Mouse (Mus musculus) gastrocnemius, postnatal 25 days (tissue): ENCODE data around the gene 7530416G11Rik. TPM values are rescaled to one million over a fixed set of nuclear protein-coding genes. Genes with fewer than 3 reads are reported as not detected.

Experiments used
- DNase-seq: peaks from one replicate; pipeline ENCODE4 v3.0.0; 2022
- long read RNA-seq, 2 experiments: library from polyadenylated mRNA; stranded (forward); transcript quantifications; one replicate each; pipeline ENCODE4 v2.0.0; 2021
- total RNA-seq, 2 experiments: library from RNA; stranded (reverse); gene quantifications; 1 replicate in 1 of 2; 2 replicates in 1 of 2; pipeline ENCODE4 v1.2.3; 2021

Gene 7530416G11Rik
- not detected for total RNA-seq
- long read RNA-seq, experiment 1, result 0 reads
- long read RNA-seq, experiment 2, result 0 reads

- no peak for DNase-seq
Observed at GRCm38 (mm10) chr15:85503127-85503526, at the start of gene 7530416G11Rik. TSS of gene 7530416G11Rik (minus strand) at chr15:85503227.

GRCm38 (mm10) chr15:85546500-85546899 is 43.5 kb upstream of the 7530416G11Rik start:
- no peak for DNase-seq

GRCm38 (mm10) chr15:85545369-85545768 is 42.3 kb upstream of the 7530416G11Rik start:
- no peak for DNase-seq

- no peak for DNase-seq
Observed at GRCm38 (mm10) chr15:85538170-85538569, 35.1 kb upstream of the 7530416G11Rik start.

- no peak for DNase-seq
Observed at GRCm38 (mm10) chr15:85537151-85537550, 34.1 kb upstream of the 7530416G11Rik start.

- no peak for DNase-seq
Observed at GRCm38 (mm10) chr15:85534646-85535045, 31.6 kb upstream of the 7530416G11Rik start.

DNA sequence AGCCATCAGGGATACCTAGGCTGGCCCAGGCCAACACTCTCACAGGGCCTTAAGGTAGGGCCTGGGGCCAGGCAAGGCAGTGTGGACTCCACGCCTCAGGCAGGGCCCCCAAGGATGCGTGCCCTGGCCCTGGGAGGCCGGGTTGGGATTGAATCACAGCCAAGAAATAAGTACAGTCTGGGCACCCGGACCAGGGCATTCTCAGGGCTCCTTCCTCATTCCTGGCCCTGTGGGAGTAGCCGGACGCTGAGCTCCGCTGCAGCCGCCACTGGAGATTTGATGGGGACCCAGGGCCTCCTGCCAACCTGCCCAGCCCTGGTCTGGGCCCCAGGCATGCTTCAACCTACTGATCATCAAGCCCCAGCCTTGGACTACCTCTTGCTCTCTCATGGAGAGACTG is 31.2 kb upstream of the 7530416G11Rik start:
- DNase-seq, result no peak

DNA sequence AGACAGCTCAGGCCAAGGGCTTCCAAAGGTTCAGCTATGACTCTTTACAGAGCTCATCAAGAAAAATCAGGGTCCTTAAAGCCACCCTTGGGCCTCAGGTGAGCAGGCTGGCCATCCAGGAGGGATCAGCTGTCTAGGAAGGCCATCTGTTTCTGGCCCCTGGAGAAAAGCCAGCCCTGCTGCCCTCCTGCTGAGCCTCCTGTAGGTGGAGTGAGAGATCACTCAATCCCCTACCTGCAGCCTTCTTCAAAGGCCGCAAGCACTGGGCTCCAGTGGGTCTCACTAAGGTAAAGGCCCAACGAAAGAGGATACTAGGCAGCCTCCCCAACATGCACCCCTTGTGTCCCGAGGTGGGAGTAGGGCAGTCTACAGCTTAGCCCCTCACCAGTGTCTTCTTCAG is 29.0 kb upstream of the 7530416G11Rik start:
- no peak for DNase-seq

DNA sequence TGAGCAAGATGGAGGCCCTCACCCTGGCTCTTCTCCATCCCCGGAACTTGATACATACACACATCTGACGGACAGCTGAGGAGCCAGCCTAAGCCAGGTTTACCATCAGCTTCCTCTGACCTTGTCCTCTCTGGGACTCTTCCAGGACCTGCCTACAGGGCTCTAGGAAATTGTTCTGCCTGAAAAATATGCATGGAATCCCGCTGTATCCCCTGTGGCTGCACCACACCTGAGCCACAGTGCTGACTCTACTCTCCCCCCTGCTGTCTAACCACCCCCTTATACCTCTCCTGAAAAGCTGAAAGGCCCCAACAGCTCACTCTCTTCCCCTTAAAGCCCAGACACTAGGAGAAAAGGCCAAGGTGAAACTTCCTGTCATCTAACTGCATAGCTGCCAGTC is 26.9 kb upstream of the 7530416G11Rik start:
- DNase-seq, result no peak

GRCm38 (mm10) chr15:85524404-85524950 is 21.4 kb upstream of the 7530416G11Rik start:
- DNase-seq, result no peak

GRCm38 (mm10) chr15:85523173-85523991 is 20.4 kb upstream of the 7530416G11Rik start:
- DNase-seq, result peak; percentile 63

DNA sequence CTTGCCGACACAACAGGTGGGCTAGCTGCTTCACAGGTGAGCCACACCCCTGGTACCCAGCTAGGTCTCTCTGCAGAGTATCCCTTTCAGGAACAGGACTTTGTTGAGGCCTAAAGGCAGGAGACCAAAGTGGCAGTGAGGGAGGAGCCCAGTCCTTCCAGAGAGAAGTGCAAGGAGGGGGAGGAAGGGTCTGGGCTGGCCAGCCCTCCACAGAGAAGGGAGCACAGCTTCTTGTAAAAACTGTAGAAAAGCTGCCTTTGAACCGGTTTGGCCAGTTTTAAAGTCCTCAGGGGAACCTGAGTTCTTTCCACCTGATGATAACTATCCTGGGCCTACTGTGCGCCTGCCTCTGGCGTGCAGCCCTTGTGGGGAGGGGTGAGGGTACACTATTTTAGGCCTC is 16.4 kb upstream of the 7530416G11Rik start:
- DNase-seq, result no peak

GRCm38 (mm10) chr15:85507370-85508014 is 4.5 kb upstream of the 7530416G11Rik start:
- no peak for DNase-seq

GRCm38 (mm10) chr15:85506680-85507079 is 3.7 kb upstream of the 7530416G11Rik start:
- DNase-seq, result no peak

DNA sequence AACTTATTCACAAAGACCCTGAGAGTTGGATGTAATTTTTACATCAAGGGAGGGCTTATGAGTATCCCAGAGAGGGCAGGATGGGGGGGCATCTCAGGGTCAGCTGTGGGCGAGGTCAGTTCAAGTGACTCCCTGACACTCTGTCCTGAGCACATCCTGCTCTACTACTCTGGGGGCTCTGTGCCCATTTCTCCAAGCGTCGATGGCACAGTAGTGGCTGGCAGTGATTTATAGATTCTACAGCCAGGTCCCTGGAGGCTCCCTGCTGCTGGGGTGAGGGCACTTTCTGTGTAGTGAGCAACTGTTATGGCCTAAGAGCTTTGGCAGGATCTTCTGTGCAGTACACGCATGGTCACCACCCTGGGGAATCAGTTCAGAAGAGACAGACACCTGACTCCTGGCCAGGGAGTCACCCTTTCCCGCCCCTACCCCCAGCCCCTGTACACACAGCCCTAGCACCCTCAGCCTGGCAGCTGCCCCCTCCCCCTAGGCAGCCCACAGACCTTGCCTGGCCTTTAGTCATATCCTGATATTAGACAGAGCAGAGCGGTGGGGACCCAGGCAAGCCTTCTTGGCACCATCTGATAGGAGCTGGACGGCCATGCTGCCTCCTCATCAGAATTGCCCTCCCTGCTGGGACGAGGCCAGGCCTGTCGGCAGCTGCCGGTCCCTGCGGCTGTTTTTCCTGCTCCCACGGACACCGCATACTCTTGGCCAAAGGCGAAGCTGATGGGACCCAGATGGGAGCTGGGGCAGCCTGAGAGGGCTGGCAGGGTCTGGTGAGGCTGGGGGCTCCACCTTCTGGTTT is 2.3 kb upstream of the 7530416G11Rik start:
- DNase-seq, result peak; percentile 81

- no peak for DNase-seq
Observed at GRCm38 (mm10) chr15:85500267-85500666, 2.8 kb downstream of the 7530416G11Rik start.

- no peak for DNase-seq
Observed at GRCm38 (mm10) chr15:85497981-85498475, 5.0 kb downstream of the 7530416G11Rik start.

DNA sequence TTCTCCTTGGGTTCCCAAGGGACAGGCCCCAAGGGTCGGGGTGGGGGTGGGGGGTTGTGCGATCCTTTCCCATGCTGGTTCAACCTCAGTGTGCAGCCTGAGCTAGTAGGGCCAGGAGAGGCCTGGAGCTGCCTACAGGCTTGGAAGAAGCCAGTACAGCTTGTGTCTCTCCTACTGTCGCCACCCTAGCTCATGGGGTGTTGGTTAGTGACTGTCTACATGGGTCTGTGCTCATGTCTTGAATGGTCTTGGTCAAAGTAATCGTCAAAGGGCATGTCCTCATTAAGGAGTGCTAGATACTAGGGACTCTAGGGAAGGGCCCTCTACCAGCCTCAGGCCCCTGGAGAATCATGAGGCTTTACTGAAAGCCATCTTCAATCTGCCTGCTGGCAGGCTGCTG is 5.5 kb downstream of the 7530416G11Rik start:
- no peak for DNase-seq

GRCm38 (mm10) chr15:85494163-85494621 is 8.8 kb downstream of the 7530416G11Rik start:
- no peak for DNase-seq

DNA sequence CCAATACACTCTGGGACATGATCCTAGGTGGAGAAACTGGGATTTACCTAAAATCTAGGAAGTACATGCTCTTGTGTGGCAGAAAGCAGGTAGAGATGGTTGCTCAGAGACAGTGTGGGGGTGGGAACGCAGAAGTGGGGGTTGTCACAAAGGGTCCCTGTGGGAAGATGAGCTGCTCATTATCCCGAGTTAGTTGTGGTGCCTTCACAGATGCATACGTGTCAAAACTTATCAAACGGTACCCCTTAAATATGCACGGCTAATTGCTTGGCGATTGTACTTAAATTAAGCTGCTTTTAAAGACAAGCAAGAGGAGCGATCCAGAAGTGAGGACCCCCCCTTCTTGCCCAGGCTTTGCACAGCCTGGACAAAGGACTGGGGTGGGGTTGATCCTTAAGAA is 13.3 kb downstream of the 7530416G11Rik start:
- DNase-seq, result no peak

GRCm38 (mm10) chr15:85488900-85489299 is 14.1 kb downstream of the 7530416G11Rik start:
- DNase-seq, result no peak

GRCm38 (mm10) chr15:85480630-85481029 is 22.4 kb downstream of the 7530416G11Rik start:
- DNase-seq, result no peak
